Mouse (Mus musculus) R1 (cell line): ENCODE measurements around the gene Dlg2.

Experiments used
- DNase-seq: peaks from one replicate; pipeline ENCODE4 v3.0.0-alpha.2; 2018; ENCODE audit warnings: low read depth, low spot score

The Dlg2 gene

DNA sequence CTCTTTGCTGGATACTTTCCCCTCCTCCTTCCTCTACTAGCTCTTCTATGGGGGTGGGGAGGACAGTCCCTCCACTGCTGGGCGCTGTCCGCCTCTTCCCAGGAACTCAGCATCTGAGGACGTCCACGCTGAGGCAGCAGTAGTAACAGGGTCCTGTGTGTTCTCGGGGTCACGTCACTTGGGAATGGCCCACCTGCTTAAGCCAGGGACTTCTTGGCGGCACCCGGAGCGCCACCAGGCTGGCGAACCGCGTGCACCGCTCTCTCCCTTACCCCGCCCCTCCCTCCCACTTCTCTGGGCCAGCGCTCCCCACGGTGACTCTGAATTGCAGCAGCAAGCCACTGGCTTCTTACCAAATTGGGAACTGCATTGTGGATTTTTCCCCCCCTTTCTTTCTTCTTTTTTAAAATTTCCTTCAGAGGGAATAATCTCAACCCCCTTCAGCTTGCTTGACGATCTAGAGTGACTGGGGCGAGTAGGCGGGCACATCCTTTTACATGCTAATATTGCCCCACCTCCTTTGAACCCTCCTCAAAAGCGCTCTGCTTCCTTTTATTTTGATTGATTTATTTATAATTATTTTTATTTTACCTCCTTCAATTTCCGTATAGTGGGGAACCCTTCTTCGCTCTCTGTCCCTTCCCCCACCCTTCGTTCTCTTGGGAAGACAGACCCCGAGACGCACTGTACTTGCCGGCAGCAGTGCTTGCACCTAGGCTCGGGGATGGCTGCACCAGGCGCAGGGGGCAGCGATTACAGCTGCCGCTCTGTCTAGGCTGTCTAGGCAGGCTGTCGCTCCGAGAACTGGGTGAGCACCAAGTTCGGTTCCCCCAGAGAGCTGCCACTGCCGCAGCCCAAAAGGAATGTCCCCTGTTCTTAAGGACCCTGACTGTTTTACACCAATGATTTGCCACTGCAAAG is 785.8 kb downstream of the Dlg2 start:
- peak; percentile 39 for DNase-seq

DNA sequence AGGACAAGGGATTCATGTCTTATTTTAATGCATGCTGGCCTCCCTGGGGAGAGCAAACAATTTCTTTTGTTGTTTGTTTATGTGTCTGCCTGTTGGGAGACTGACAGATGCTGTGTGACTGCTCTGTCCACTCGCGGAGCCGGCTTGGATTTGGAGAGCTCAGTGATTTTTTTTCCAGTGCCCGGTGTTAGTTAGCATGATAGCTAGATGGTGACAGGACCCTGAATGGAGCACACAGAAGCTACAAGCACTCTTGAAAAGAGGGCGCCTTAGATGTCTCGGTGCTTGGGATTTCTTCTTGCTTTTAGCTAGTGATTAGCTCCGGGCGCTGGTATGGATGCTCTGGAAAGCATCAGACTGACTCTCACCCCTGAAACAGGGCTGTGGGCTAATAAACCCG is 786.5 kb downstream of the Dlg2 start:
- peak; percentile 18 for DNase-seq

DNA sequence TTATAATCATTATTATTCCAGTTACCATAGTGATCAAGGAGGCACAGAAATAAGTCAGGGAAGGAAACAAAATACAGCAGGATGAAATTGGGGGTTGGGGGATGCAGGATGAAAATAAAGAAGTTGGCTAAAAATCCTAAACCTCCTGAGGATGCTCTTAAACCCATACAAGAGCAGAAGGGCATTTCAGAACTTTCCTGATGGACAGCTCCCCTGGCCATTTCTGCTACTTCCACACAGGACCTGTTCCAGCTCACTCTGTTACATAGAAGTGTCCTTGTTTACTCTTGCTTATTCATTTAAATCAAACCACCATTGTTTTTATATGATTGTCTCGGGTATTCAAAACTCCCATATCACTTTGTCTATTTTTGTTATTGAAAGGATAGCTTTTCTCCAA is 791.3 kb downstream of the Dlg2 start:
- peak; percentile 47 for DNase-seq

DNA sequence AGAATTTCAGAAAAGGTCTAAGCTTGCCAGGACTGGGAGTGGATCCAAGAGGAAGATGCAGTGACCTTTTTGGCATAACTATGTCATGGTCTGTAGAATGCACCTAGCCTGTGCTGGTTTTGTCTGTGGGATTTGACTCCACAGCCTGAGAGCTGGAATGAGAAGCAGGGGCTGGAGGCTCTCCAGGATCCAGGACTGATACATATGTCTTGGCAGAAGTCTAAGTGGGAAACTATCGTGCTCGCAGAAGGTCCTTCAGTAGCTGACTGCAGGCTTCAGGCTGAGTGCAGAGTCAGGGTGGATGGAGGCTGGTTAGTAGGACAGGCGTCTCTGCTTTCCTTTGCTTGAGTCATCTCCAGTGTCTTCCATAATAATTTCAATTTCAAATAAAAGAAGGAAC is 807.7 kb downstream of the Dlg2 start:
- DNase-seq, result no peak

DNA sequence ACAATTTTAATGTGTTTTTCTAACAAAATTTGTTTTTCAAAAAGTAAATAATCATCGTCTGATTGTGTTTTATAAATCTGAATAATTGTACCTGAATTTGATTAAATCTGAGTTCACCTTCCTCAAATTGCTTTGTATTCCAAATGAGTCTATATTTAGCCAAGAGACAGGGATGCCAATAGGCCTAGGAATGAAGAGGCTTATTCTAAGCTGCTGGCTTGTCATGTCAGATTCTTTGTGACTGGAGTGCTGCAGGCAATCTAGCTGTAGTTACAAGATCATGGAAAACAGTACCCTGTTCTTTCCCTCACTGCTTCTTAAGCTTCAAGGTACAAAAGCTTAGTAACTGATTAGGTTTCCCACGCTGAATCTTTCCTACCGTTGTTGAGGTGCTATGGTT is 811.9 kb downstream of the Dlg2 start:
- DNase-seq, result no peak

DNA sequence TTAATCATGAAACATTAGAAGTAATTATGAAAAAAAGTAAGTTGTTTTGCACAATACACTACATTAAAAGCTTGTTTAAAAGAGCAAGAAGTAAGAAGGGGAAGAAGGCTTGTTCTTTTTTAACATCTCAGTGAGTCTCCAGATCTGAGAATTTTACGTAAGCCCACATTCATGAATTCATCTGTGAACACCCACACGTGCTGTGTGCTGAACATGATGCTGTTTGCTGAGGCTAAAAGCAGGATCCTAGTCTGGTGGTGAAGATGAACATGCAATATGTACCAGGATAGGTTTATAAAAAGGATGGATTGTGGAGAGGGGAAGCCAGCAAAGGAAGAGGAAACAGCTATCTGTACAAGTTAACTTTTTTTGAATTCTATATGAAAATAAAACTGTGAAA is 819.7 kb downstream of the Dlg2 start:
- DNase-seq, result no peak

DNA sequence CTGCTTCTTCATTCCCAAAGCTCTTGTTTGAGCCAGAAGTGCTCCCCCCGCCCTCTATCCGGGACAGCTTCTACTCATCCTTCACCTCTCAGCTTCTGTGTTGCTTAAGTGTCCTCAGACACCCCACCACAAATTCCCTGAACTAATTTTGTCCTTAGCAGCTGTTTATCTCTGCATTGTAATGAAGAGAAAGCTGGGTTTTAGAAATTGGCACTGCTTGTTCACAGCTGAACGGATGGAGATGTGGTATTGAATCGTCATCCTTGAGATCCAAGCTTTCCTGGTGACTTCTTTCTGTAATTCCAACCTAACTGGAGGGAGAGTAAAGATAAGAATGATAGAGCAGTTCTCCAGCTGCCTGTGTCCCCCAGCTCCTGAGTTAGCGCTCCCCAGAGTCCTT is 834.7 kb downstream of the Dlg2 start:
- no peak for DNase-seq

DNA sequence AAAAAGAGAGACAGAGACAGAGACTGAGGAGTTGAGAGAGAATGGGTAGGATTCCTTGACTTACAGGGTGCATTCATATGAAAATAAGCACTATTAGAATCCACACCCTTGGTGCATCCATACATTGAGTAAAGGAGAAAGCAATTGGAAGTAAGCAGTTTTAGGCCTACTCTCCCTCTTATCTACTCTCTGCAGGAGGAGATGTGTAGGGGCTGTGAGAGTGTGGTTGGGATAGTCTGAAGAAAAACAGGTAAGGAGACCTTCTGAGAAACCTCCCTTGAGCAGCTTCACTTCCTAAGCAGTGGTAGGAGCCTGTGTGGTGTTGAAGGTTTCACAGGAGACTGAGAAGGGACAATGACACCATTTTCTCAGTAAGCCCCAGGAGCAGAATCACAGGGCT is 868.6 kb downstream of the Dlg2 start:
- peak; percentile 1 for DNase-seq

DNA sequence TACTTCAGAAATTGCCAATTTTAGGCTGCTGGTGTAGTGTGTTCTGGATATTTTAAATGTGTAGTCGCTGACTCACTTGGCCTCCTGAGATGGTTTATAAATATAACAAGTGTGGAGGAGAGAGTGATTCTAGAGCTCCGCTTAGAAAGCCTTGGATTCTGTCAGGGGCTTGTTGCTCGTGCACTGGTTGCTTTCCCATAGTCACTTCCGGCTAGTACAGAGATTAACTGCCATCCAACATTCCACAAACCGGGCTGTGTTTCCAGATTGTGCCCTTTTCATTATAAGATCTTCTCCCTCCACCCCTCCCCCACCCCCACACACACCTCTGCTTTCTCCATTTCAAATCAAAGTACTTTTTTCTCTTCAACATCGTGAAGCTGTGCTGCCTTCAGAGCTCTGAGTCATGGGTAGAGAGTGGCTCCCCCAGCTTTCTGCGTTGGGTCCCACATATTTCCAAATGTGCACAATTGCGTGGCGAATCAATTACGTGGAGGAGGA is 893.4 kb downstream of the Dlg2 start:
- DNase-seq, result no peak

DNA sequence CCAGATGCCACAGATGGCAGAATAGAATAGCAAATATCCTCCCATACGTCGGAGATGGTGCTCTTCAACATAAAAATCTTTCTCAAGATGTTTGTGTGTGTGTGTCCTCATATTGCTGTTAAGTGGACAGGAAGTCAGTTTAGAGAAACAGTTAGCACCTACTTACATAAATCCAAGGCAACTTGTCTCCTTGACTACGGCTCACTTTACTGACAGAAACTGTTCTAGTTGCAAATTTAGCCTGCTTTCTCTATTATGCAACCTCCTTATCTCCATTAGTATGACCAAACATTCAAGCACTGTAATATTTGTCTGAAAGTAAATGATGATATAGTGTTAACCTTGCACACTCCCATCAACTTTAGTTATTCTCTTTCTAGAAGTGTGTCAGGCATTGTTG is 905.8 kb downstream of the Dlg2 start:
- no peak for DNase-seq

DNA sequence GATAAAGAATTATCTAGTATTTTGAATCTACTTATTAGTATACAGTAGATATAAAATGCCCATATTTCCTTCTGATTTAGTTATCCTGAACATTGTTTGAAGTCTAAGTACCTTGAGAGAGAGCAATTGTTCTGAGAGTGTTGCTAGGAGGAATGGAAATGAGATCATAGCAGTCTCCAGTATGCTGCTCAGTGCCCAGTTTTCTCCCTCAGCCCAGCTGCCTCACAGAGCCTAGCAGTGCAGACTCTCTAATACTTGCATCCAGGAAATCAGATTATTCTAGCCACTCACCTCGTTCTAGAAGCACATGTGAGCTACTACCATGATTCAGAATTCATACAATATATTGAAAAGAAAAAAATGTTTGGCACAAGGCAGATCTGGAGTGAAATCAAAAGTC is 907.4 kb downstream of the Dlg2 start:
- no peak for DNase-seq

DNA sequence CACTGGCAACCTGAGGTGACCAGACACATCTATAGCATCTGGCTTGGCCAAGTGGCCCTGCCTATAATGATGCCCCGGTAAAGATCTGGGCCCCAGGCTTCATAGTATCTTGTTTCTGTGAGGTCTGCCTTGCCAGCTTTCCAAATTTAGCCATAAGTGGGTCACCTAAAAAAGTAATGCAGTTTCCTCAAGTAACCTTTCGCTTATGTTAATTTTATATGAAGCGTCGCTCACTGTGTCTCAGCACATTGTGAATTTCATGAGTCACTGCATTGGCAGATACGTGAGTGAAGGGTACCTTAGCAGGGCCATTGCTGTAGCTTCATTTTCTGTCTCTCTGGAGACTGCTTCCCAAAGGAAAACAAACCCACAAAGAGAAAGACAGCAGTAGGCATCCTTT is 912.8 kb downstream of the Dlg2 start:
- no peak for DNase-seq

DNA sequence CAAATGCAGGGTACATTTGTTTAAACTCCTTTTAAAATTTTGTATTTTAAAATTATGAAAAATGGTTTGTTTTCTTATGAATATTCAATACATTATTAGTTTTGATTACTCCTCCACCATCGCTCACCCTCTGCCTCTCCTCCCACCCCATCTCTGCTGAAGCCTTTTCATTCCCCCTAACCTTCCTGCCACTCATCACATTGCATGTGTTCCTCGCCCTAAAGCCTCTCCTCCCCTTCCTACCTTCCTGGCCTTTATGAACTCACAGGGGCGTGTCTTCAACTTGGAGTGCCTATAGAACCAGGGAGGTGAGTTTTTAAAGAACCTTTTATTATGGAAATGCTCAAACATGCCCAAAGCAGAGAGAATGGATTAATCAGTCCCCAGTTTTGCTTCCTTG is 921.4 kb downstream of the Dlg2 start:
- DNase-seq, result peak; percentile 24

DNA sequence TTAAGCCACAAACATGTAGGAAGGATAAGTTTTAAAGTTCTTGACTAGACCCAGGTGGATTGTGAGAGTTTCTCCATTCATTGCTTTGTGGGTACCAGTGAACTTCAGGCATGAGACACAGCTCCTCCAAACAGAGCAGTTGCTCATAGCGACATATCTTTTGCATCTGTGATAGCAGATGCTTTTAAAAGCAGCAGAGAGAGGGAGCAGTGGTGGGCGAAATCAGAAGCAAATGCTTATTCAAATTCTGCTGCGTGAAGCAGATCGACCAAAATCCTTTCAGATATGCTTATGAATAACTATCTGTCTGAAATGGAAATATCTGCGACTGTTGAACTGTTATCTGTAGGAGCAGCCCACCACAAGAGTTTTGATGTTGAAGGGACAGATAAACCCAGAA is 935.6 kb downstream of the Dlg2 start:
- DNase-seq, result no peak

DNA sequence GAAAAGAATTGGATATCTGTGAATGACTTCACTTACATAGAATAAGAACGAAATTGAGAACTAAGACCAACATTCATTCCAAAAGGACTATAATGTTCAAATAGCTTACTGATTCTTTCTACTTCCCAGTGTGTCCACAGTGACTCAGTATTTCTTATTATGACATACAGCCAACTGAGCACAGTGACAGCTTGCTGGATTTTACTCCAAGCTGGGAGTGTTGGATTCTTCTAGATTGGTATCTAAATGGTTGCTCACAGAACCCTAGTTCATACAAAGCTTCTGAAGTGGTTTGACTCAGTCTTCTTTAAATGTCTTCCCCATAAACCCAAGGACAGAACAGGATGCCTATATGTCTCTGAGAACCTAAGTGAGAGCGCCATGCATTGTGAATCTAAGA is 937.7 kb downstream of the Dlg2 start:
- DNase-seq, result no peak

DNA sequence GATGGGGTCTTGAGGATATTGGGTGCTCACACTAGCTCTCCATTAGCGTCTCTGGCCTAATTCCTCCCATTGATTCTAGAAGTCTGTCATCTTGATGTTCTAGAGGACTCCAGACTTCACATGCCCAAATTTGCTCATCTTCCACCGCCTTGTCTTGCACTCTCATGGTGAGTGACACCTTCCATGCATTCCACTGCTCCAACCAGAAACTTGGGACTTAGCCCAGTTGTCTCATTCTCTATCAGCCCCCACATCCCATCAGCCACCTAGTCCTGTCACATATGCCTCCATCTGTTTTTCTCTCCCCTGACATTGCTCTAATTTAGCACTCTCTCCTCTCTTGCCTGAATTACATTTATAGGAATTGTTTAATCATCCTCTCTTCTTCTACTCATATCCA is 938.3 kb downstream of the Dlg2 start:
- no peak for DNase-seq

DNA sequence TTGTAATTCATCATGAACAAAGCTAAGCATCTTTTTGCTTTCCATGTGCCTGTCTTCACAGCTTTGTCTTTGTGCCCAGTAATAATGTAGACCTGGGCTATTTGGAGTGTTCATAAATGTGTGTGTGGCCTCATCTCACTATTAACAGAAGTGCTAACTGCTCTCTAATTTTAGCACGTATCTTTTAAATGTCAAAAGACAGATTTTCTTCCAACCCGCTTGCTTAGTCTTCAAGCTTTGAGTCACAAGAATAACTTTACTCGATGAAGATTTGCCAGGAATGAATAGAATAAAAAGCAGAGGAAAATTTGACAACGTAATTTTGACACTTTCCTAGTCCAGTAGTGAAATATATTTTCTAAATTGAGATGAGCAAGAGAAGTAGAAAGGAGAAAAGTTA is 943.7 kb downstream of the Dlg2 start:
- no peak for DNase-seq

DNA sequence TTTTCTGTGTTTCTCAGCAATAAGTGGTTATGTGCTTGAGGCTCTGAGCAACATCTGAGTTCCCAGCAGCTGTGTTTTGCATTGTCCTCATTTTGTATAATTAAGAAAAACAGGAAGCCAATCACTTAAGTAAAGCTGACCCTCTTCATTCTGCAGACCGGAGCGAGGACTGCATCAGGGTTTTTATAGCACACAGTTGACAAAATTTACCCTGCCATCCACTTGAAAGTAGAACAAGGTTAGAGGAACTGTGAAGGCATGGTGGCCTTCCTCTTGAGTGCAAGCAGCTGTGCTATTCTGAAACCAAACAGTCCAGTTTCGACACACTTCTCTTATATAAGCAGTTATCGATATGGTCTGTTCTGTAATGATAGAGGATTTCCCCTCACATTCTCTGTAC is 947.3 kb downstream of the Dlg2 start:
- DNase-seq, result no peak

DNA sequence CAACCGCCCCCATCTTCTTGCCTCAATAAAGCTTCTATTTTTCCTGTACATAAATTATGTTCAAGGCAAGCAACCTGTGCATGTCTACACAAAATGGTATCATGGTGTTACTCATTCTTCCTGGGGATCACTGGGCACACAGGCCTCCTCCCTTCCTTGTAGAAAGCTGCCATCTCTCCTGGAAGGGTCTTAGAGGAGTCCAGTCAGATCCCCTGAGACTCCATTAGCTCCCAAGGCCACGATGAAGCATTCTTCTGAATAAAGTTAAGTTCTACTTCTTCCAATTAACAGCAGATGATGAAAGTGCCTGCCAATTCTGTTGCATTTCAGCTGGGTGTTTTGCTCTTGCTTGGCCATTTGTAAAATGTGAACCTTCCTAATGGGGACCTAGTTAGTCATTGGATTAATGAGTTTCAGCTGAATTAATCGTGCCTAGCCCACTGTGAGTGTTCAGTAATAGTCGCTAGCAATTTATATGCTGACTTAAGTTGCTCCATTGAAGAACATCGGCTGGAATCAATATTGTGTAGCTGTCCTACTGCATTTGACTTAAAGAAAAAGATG is 953.3 kb downstream of the Dlg2 start:
- no peak for DNase-seq

DNA sequence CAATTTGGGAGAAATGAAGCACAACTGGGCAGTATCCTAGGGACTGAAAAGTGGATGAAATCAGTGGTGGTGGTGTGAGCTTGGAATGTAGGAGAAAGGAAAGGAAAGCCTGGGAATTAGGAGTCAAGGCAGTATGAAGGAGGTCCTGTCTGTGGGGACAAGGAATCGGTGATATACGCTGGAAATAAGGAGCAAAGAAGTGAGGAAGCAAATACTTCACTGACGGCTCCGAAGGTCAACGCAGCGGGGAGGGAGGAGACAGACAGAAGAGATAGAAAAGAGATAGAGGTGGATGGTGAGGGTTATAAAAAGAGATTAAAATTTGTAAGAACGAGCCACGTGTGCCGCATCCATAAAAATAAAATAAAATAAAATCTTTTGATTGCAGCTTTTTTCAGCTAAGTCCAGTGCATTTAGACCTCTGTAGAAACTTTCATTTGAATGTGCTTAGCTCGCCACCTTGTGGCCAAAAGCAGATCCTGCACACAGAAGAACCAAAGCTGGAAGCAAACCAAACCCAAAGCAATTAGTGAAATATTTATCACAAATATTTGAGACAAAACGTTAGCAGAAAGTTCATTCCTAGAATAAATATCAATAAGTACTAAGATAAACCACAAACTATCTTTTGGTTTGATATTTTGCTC is 955.2 kb downstream of the Dlg2 start:
- DNase-seq, result peak; percentile 32

DNA sequence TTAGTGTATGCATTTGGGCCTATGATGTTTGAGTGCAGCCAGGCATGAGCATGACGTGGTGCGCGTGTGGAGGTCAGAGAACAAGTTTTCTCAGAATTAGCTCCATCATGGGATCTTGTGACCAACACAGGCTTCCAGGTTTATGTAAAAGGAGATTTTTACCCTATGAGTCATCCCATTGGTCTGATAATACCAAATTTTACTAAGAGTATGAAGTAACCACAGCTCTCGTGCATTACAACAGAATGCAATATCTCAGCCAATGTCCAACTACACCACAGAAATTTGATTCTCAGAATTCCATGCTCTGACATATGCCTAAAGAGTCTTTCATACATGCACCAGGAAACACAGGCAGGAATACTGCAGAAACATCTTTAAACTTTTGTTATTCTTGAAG is 956.1 kb downstream of the Dlg2 start:
- no peak for DNase-seq

DNA sequence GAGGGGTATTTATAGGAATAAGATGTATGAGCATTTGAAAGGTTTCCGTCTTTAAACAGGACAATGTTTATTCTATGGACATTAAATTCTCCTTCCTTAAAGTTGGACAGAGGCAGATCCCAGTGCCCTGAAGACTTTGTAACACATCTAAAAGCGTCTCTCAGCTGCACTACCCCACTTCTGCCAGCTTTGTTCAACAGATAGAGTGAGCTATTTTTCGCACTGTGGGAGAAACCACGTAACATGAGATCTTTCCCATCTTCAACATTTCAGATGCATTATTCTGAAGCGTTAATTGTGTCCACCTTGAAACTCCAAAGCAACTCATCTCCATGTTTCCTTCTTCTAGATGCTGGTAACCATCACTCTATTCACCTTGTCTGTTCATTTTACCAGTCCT is 958.3 kb downstream of the Dlg2 start:
- no peak for DNase-seq

DNA sequence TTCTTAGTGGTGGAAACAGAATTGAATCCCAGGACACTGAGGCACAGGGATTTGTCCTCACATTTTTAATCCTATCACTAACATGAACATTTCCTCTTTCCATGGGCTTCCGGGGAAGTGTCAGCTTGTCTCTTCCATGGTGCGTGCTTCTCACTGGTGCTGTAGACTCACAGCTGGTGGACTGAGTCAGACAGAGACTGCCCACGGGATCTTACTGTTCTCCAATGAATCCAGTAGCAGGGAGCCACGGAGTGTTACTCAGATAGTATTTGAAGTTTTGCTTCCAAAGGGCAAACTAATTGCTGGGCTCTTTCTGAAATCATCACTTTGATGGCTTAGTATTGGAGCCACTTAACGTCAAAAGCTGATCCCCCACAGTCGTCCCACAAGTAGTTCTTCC is 963.9 kb downstream of the Dlg2 start:
- DNase-seq, result no peak
